Mouse (Mus musculus) megakaryocyte, adult 5-6 weeks (primary cell): ENCODE results near the gene Elmo2. TPM values are rescaled to one million over a fixed set of nuclear protein-coding genes. Genes with fewer than 3 reads are reported as not detected.
A peak's percentile ranks its signal among the peaks of the same experiment; 100 is the strongest.

Experiments used
- ATAC-seq: 2 replicates; pipeline ENCODE4 v1.8.0; 2016; ENCODE audit warnings: mild to moderate bottlenecking, inconsistent platforms; ENCODE audit not compliant: poor library complexity, severe bottlenecking
- total RNA-seq, 2 experiments: library from RNA; stranded (forward) in 1 of 2; stranded (reverse) in 1 of 2; fragments of 153-499, 151-499 nt in 1 of 2; fragments of 221-1000, 200-1000 nt in 1 of 2; gene quantifications; 2 replicates each; pipeline versions ENCODE4 v1.2.3 to v1.2.4; 2015 to 2017

Gene Elmo2
- total RNA-seq, 2 experiments from 2014 or later = 89.7 to 133 TPM

DNA sequence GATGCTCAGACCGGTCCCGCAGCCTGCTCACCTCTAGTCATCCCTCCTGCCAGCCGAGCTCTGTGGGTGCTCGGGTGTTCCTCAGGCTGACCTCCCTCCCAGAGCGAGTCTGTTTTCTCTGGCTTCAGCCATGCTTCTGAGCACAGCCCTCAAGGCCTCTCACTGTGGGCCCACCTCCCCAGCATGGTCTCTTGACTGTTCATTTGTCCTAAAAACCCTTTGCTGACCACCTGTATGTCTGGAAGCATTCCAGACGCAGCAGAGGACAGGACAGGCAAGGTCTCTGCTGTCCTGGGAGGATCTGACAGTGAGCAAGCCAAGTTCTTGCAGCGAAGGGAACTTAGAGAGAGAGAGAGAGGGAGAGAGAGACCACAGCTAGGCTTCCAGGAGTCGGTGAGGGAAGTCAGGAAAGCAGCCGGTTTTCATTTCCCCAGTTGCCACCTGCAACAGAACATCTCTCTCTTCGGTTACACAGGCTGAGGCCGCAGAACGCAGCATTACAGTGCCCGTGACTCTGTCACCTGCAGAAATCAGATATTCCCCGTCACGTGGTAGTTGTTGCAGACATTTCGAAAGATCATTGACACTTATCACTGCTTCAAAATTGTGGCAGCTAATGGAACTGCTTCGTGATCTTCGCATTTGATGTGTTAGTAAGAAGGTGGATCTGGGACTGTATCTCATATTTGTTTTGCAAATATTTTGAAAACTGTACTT lies 63.8 kb downstream of the Elmo2 start:
- ATAC-seq = peak; percentile 18; the same call in 1 of the 2 replicates

DNA sequence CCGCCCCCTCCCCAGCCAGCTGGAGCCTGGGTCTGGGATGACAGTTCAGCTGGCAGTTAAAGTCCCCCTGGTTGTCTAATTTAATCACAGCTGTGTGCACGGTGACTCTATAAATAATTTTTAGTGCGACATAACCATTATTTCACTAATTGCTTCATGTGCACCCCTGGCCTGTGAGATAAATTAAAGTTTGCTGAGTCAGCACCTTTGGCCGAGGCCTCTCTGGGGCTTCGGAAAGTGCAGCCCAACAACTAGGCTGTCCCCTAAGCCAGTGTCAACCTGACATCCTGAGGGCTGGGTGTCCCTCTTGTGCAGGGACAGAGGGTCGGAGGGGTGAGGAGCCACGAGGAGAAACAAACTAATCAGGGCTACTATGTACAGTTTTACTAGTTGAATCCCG lies 66.4 kb downstream of the Elmo2 start:
- no peak for ATAC-seq

DNA sequence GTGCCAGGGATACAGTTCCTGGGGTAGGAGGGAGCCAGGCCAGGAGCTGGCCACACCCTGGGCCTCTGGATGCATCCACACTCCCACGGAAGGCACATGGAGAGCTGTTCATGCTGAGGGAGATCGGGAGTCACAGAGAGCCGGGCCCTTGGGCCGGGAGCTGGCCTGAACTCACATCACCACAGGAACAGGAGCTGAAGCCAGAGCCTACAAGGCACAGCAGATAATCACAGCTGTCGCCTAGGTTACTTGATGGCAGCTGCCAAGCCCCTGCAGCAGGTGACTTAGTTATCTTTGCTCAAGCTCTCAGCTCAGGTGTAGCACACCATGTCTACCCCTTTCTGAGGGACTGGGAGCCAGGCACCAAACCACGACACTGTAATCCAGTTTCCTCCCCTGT lies 68.0 kb downstream of the Elmo2 start:
- ATAC-seq = no peak

DNA sequence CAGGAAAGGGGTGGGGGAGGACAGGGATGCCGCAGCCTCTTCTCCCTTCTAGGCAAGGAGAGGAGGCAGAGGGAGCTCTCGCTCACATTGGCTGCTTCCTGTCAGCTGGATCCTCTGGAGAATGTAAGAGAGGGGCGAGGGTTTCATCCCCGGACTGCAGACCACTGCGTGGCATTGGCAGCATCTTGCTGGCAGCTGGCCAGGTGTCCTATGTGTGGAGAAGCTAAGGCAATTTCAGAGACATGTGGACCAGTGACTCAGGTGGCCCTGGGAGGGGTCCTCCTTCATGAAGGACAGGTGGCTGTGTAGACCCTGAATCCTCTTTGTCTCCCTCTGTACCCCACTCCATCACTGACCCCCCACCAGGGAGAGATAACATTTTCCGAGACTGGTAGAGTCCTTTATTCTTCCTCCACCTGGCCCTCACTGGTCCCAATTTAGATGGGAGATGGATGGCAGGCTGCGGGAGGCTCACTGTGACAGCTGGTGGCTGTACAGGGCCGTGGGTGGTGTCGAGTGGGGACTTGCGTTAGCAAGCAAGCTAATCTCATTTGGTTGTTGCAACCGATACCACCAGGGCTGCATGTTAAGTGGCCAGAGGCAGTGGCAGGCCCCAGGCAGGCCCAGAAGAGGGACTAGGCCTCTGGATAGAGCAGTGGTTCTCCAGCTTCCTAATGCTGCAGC lies 69.0 kb downstream of the Elmo2 start:
- ATAC-seq = no peak

DNA sequence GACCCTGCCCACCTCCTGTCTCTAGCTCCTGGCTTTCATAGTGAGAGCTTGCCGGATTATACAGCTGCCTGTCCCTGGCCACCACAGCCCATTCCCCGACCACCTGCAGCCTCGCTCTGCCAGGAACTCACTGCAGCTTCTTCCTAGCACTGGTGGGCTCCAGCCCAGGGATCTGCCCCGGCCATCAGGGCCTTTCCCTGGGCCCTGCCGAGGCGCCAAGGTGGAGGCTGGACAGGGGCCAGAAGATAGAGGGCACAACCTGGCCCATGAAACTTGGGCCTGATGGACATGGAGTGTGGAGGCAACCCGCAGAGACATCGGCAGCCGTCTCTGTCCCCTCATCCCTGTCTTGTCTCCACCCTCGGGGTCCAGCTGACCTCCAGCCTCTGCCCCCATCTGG lies 70.1 kb downstream of the Elmo2 start:
- ATAC-seq = no peak

DNA sequence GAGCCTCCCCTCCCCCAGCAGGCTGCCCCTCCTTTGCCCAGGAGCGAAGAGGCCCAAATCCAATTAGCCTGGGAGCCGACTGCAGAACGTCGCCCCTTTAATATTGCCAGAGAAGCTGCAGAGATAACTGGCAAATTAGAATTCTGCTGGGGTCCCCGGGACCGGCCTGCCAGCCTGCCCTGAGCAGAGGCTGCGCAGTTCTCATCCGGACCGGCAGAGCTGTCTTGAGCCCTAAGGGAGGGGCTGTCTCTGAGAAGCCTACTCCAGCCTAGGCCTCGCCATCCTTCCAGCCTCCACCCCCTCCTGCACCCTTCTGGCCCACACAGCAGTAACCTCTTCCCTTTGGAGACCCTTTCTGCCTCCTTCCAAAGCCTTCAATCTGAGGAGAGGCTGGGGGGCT lies 72.4 kb downstream of the Elmo2 start:
- no peak for ATAC-seq

DNA sequence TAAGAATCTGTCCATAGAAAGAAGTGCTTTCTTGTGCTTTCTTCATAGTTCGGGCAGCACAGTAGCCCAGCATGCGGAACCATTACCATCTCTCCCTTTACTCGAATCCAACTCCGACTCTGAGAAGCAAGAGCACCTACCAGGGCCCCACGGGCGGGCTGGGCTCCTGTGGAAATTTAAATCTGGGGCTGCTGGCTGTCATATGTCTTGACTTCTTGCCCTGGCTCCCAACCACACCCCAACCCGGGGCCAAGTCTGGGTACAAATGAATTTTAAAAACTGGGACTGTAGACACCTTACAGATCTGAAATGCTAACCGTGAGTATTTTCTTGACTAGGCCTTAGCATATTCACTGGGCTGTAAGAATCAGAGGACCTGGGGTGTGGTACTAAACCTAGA lies 73.0 kb downstream of the Elmo2 start:
- no peak for ATAC-seq

DNA sequence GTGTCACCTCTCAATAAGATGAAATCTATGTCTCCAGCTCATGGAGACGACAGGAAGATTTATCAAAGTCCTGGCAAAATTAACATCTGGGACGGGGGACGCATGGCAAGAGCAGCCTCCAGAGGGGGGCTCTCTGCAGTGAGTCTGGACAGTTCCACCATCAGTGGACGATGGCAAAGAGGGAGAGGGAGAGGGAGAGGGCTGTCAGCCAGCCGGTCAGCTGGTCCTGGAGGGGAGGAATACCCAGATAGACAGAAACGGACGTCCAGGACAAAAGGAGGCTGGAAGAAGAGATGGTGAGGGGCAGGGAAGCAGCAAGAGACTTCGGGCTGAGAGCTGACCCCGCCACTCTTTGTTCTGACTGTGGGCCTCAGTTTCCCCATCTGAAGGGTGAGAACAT lies 73.5 kb downstream of the Elmo2 start:
- ATAC-seq = no peak

DNA sequence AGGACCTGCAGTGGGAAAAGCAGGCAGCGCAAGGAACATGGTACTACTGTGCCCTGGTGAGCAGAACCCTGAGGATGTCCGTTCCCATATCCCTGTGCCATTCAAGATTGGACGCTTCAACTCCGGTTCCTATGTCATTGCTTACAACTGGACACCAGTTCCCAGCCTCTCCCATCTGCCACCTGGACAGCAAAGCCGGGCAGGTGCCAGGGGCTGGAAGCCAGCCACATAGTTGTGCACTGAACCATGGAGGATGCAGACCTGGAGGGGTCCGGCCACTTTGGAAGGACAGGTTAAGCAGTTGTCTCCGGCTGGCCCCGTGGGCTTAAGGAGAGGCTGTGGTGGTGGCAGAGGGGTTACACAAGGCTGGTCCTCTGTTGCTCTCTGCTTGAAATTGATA lies 73.9 kb downstream of the Elmo2 start:
- ATAC-seq = no peak

DNA sequence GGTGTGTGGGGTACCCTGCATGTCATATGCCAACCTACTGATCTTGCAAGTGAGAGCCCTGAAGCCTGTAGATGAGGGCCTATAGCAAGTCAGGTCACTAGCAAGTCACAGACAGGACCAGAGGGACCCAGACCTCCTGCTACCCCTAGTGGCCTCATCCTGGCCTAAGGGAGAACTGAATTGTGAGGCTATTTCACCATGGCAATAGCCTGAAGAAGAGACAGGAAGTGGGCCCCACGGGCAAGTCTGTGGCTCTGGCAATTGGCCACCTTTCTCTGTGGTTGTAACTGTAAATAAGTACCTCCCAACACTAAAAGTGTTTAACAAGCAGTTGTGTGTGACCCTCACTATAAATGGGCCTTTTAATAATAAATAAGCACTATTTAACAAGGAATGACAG lies 75.4 kb downstream of the Elmo2 start:
- peak; percentile 91 for ATAC-seq

DNA sequence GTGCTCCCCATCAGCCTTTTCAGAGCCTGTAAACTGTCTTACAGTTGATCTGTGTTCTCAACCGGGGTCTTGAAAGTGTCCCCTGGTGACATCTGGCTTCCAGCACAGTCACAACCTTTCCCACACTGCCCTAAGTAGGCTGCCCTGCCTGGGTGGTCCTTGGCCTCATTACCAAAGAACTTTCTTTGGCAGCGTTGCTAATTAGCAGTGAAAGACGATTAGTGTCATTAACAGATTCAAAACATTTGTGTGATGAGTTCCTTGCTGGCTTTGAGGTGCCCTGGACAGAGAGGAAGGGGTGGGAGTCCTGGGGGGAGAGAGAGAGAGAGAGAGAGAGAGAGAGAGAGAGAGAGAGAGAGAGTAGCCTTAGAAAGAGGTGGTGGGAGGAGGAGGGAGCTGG lies 77.3 kb downstream of the Elmo2 start:
- no peak for ATAC-seq

DNA sequence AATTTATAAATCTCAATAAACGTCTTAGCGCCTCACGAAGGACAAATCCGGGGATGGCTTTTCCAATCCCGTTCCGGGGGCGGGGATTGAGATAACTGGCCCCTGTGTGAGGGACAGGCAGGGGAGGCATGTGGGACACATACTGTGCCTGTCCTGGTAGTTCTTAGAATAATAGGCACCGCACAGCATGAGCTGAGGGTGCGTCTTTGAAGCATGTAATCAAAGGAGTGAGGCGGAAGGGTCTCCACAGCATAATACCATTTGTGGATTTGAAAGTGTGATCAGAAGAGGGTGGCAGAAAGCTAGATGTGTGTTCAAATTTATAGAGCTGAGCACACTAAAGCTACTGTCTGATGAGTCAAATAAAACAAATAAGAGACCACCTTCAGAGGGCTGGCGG lies 79.9 kb downstream of the Elmo2 start:
- no peak for ATAC-seq

DNA sequence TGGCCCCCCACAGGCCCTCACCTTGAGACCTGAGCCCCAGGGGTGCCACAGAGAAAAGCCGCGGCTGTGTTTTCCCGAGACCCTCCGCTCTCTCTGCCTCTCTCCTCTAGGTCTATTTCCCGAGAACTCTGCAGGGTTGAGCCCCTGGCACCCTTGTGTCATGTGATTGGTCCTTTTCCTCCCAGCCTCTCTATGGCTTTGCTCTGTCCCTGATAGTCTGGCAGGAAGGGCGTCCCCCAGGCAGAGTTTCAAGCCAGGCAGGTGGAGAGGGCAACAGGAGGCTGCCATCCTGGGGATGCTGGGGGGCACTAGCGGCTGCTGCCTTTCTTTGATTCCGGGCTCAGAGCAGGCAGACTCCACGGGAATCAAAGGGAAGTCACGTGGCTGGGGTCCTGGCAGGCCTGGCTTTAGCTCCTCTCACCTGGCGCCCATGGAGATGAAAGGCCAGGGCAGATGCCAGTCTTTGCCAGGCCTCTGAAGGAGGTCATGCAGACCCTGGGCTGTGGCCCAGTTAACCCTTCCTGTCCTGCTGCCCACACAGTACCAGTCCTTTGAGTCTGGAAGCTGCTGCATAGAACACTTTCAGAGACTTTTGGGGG lies 83.1 kb downstream of the Elmo2 start:
- no peak for ATAC-seq

DNA sequence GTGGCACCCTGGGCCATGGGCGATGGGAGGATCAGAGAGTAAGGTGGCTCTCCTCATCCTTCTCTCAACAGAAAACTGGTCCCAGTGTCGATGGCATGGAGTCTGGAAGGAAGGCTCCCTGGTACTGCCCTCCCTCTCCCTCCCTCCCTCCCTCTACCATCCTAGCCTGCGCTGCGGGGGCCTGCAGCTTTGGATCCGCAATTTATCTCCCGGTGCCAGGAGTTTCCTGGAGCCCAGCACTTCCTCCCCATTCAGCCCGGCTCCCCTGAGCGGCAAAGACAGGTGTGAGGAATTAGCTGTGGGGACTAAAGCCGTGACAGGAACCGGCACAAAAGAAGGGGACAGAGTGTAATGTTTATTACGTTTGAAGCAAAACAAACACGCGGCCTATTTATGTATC lies 83.7 kb downstream of the Elmo2 start:
- no peak for ATAC-seq

DNA sequence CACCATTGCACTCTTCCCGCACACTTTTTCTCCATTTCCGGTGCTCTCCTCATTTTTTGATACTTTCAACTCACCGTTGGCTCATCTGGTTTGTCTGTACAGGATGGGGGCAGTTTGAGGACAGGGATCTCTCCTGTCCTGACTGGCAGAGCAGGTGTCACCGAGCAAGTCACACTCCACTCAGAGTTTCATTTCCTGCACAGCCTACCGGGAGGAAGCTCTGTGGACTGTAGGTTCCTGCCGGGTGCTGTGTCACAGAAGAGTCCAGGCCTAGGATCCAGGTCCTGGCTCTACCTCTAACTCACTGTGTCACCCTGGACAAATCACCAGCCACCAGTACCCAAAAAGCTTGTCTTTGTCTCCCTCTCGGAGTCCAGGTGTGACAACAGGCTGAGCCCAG lies 84.5 kb downstream of the Elmo2 start:
- no peak for ATAC-seq

DNA sequence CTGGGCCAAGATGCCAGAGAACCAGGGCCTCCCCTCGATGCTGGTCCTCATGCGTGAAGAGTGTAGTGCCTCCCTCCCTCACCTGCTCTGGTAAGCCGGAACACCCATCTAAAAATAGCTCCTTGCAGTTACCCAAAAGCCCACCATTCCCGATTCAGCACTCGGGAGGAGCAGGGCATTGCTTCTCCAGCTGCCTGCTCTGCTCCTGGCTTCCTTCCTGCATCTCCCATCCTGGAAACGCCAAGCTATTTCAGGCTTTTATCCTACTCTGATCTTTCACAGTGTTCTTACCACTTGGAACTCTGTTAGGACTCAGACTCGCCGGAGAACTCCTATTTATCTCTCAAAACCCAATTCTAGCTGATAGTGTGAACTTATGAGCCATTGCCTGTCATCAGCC lies 85.9 kb downstream of the Elmo2 start:
- ATAC-seq = no peak

DNA sequence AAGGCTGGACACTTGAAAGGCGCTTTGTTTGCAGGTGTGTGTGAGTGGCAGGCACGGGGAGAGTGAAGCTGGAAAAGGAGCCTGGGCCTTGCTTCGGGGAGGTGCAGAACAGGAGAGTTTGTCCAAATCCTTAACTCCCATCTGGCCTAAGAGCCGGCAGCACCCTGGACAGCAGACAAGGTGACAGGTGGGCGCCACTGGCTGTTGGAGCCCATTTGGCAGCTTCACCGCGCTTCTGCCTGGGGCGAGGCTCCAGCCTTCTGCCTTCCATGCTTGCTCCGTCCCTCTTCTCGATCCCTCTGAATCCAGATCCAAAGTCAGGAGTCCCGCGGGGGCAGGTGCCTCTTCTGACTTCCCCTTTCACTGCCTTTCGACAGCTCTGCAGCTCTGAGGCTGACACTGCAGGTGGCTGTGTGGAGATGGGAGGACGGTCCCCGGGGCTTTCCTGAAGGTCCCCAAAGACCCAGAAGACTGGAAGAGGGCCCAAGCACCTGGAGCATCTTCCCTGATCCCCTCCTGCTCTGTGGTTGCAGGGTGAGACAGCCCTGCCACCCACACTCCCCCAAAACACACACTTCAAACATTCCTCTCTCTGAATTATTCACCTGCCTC lies 86.6 kb downstream of the Elmo2 start:
- ATAC-seq = no peak

DNA sequence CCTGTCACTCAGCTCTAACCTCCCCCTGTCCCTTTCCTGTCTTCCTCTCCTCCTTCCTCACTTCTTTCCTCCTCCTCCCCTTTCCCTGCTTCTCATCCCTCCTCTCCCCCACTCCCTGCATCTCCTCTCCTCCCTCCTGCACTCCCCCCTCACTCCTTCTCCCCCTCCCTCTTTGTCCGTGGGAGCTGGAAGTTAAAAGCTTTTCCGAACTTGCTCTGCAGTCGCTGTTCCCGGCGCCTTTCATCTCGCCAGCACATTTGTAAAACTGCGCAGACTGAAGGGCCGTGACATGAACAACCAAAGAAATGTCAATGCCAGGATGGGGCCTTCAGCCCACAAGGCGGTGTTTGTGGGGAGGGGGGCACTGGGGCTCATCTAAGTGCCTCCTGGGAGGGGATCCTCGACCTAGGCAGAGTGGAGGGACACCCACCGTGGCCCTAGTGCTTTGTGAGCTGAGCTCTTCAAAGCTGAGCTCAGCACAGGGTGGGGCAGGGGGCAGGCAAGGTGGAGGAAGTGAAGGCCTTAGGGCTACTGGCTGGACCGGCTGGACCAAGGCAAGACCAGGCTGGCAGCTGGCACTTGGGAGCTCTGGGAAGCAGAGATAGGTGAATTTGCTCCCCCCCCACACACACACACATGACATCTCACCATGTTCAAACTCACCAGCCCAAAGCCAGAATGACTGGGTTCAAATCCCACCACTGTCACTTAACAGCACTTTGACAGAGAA lies 87.7 kb downstream of the Elmo2 start:
- no peak for ATAC-seq
